Mouse (Mus musculus): ENCODE data around the gene Slc31a2. TPM values are rescaled to one million over a fixed set of nuclear protein-coding genes. Genes with fewer than 3 reads are reported as not detected.
A peak's percentile ranks its signal among the peaks of the same experiment; 100 is the strongest.

Gene Slc31a2
- total and polyA plus RNA-seq, 2 experiments from 2014 or later: 10.9 to 15.8 TPM

GRCm38 (mm10) chr4:62314516-62314915 lies 52.2 kb downstream of the Slc31a2 start:
- no peak for TF ChIP-seq CTCF (IDR thresholded peaks at IDR 0.05; ENCODE audit: low read depth)
- Histone ChIP-seq H3K4me2 (ENCODE audit: low read depth) (no peak overlapping the region), H3K4me3 (ENCODE audit: low read depth, low read length) (no peak overlapping the region), H3K27me3 (ENCODE audit: insufficient read depth, low read length) (no peaks in the 10 kb centered on the region), H3K27ac (ENCODE audit: low read depth, low read length) (no peak overlapping the region), H3K4me1 (ENCODE audit: insufficient read depth) (no peaks in the 10 kb centered on the region), H3K36me3 (ENCODE audit: insufficient read depth) (peaks cover 30% of the 10 kb centered on the region), H3K9ac (no peak overlapping the region), H3K9me3 (ENCODE audit: low read length) (no peaks in the 10 kb centered on the region)
- WGBS: 82% methylated on average over 3 of the region's 3 CpGs
- ATAC-seq: no peak
- DNase-seq: no peak

- Histone ChIP-seq H3K9ac (no peak overlapping the region), H3K27me3 (ENCODE audit: insufficient read depth, low read length) (no peaks in the 10 kb centered on the region), H3K36me3 (ENCODE audit: insufficient read depth) (peaks cover 47% of the 10 kb centered on the region), H3K9me3 (ENCODE audit: low read length) (no peaks in the 10 kb centered on the region), H3K4me1 (ENCODE audit: insufficient read depth) (no peaks in the 10 kb centered on the region), H3K4me2 (ENCODE audit: low read depth) (no peak overlapping the region), H3K27ac (ENCODE audit: low read depth, low read length) (no peak overlapping the region), H3K4me3 (ENCODE audit: low read depth, low read length) (no peak overlapping the region)
- no peak for TF ChIP-seq CTCF (IDR thresholded peaks at IDR 0.05; ENCODE audit: low read depth)
- WGBS: 90% methylated on average over 2 of the region's 2 CpGs
- no peak for DNase-seq
- no peak for ATAC-seq
Observed at GRCm38 (mm10) chr4:62316456-62316855, 54.1 kb downstream of the Slc31a2 start.

- Histone ChIP-seq H3K36me3 (ENCODE audit: insufficient read depth) (peaks cover 48% of the 10 kb centered on the region), H3K9me3 (ENCODE audit: low read length) (no peaks in the 10 kb centered on the region), H3K4me1 (ENCODE audit: insufficient read depth) (no peaks in the 10 kb centered on the region), H3K27ac (ENCODE audit: low read depth, low read length) (no peak overlapping the region), H3K27me3 (ENCODE audit: insufficient read depth, low read length) (no peaks in the 10 kb centered on the region), H3K4me2 (ENCODE audit: low read depth) (no peak overlapping the region), H3K4me3 (ENCODE audit: low read depth, low read length) (no peak overlapping the region), H3K9ac (no peak overlapping the region)
- WGBS: 82% methylated on average over 1 of the region's 1 CpGs
- ATAC-seq (no peak), DNase-seq (no peak)
- no peak for TF ChIP-seq CTCF (IDR thresholded peaks at IDR 0.05; ENCODE audit: low read depth)
Observed at GRCm38 (mm10) chr4:62318294-62318693, 55.9 kb downstream of the Slc31a2 start.

GRCm38 (mm10) chr4:62322684-62323083 lies 60.3 kb downstream of the Slc31a2 start:
- Histone ChIP-seq H3K27ac (ENCODE audit: low read depth, low read length) (no peak overlapping the region), H3K9ac (no peak overlapping the region), H3K4me2 (ENCODE audit: low read depth) (no peak overlapping the region), H3K4me1 (ENCODE audit: insufficient read depth) (no peaks in the 10 kb centered on the region), H3K4me3 (ENCODE audit: low read depth, low read length) (no peak overlapping the region), H3K9me3 (ENCODE audit: low read length) (no peaks in the 10 kb centered on the region), H3K27me3 (ENCODE audit: insufficient read depth, low read length) (no peaks in the 10 kb centered on the region), H3K36me3 (ENCODE audit: insufficient read depth) (peaks cover 56% of the 10 kb centered on the region)
- no peak for TF ChIP-seq CTCF (IDR thresholded peaks at IDR 0.05; ENCODE audit: low read depth)
- ATAC-seq (no peak), DNase-seq (no peak)
- 94% methylated on average over 3 of the region's 3 CpGs for WGBS

GRCm38 (mm10) chr4:62326111-62326510 lies 63.7 kb downstream of the Slc31a2 start:
- no peak overlapping the region for H3K4me2 ChIP-seq (ENCODE audit: low read depth)
- no peak for ATAC-seq
- no peak overlapping the region for H3K4me3 ChIP-seq (ENCODE audit: low read depth, low read length)
- no peaks in the 10 kb centered on the region for H3K4me1 ChIP-seq (ENCODE audit: insufficient read depth)
- H3K9me3 ChIP-seq (ENCODE audit: low read length): no peaks in the 10 kb centered on the region
- no peak for TF ChIP-seq CTCF (IDR thresholded peaks at IDR 0.05; ENCODE audit: low read depth)
- peaks cover 55% of the 10 kb centered on the region for H3K36me3 ChIP-seq (ENCODE audit: insufficient read depth)
- H3K27me3 ChIP-seq (ENCODE audit: insufficient read depth, low read length): no peaks in the 10 kb centered on the region
- no peak for DNase-seq
- H3K27ac ChIP-seq (ENCODE audit: low read depth, low read length): no peak overlapping the region
- H3K9ac ChIP-seq: no peak overlapping the region

- H3K9me3 ChIP-seq (ENCODE audit: low read length): no peaks in the 10 kb centered on the region
- no peaks in the 10 kb centered on the region for H3K4me1 ChIP-seq (ENCODE audit: insufficient read depth)
- no peak overlapping the region for H3K9ac ChIP-seq
- no peak for TF ChIP-seq CTCF (IDR thresholded peaks at IDR 0.05; ENCODE audit: low read depth)
- ATAC-seq (no peak), DNase-seq (no peak)
- no peak overlapping the region for H3K27ac ChIP-seq (ENCODE audit: low read depth, low read length)
- H3K4me3 ChIP-seq (ENCODE audit: low read depth, low read length): no peak overlapping the region
- H3K27me3 ChIP-seq (ENCODE audit: insufficient read depth, low read length): no peaks in the 10 kb centered on the region
- whole genome bisulfite sequencing: 94% methylated on average over 6 of the region's 6 CpGs
- no peak overlapping the region for H3K4me2 ChIP-seq (ENCODE audit: low read depth)
- peaks cover 53% of the 10 kb centered on the region for H3K36me3 ChIP-seq (ENCODE audit: insufficient read depth)
Observed at GRCm38 (mm10) chr4:62328941-62329660, 66.7 kb downstream of the Slc31a2 start.

GRCm38 (mm10) chr4:62331977-62332376 lies 69.6 kb downstream of the Slc31a2 start:
- H3K36me3 ChIP-seq (ENCODE audit: insufficient read depth): peaks cover 54% of the 10 kb centered on the region
- no peaks in the 10 kb centered on the region for H3K27me3 ChIP-seq (ENCODE audit: insufficient read depth, low read length)
- H3K27ac ChIP-seq (ENCODE audit: low read depth, low read length): no peak overlapping the region
- WGBS: 84% methylated on average over 5 of the region's 5 CpGs
- H3K9ac ChIP-seq: no peak overlapping the region
- peak; percentile 21; the same call in 1 of the 2 replicates for TF ChIP-seq CTCF (IDR thresholded peaks at IDR 0.05; ENCODE audit: low read depth)
- H3K4me2 ChIP-seq (ENCODE audit: low read depth): no peak overlapping the region
- H3K4me3 ChIP-seq (ENCODE audit: low read depth, low read length): no peak overlapping the region
- no peaks in the 10 kb centered on the region for H3K4me1 ChIP-seq (ENCODE audit: insufficient read depth)
- no peaks in the 10 kb centered on the region for H3K9me3 ChIP-seq (ENCODE audit: low read length)
- no peak for ATAC-seq
- no peak for DNase-seq
